Mouse (Mus musculus) liver, embryonic 12.5 days (tissue): ENCODE measurements around the gene Slc22a13. TPM values are rescaled to one million over a fixed set of nuclear protein-coding genes. Genes with fewer than 3 reads are reported as not detected.
A peak's percentile ranks its signal among the peaks of the same experiment; 100 is the strongest.

Experiments
- ATAC-seq: fragments of 200-750 bp; cut with Nextera tagmentation; 2 replicates; pipeline ENCODE4 v1.8.0; 2017; ENCODE audit warnings: moderate number of reproducible peaks, mild to moderate bottlenecking, moderate library complexity
- H3K27ac ChIP-seq: fragments of 300-500 bp; sonication (generic); 2 replicates; pipeline ENCODE4 v1.5.1; 2016; ENCODE audit warnings: mild to moderate bottlenecking
- H3K27me3 ChIP-seq: fragments of 300-500 bp; sonication (generic); replicated peaks from 2 replicates; pipeline ENCODE4 v1.6.1; 2016; ENCODE audit warnings: mild to moderate bottlenecking, moderate library complexity
- H3K36me3 ChIP-seq: fragments of 300-500 bp; sonication (generic); 2 replicates; pipeline ENCODE4 v1.6.1; 2016; ENCODE audit warnings: mild to moderate bottlenecking, moderate library complexity
- H3K4me1 ChIP-seq: fragments of 300-500 bp; sonication (generic); 2 replicates; pipeline ENCODE4 v1.6.1; 2016
- H3K4me2 ChIP-seq: fragments of 300-500 bp; sonication (generic); 2 replicates; pipeline ENCODE4 v1.6.1; 2016; ENCODE audit warnings: mild to moderate bottlenecking, moderate library complexity
- H3K4me3 ChIP-seq: fragments of 300-500 bp; sonication (generic); 2 replicates; pipeline ENCODE4 v1.5.1; 2016; ENCODE audit warnings: mild to moderate bottlenecking, moderate library complexity
- H3K9ac ChIP-seq: fragments of 300-500 bp; sonication (generic); 2 replicates; pipeline ENCODE4 v1.6.1; 2016; ENCODE audit warnings: mild to moderate bottlenecking, moderate library complexity
- H3K9me3 ChIP-seq: fragments of 300-500 bp; sonication (generic); replicated peaks from 2 replicates; pipeline ENCODE4 v1.6.1; 2016; ENCODE audit warnings: mild to moderate bottlenecking, moderate library complexity
- WGBS: fragments of 180-500 bp; shearing (Covaris S2); methylation state at CpG from one replicate; pipeline ENCODE4 v1.1.7; 2016; ENCODE audit not compliant: insufficient replicate concordance; 5-methylcytosine and 5-hydroxymethylcytosine counted together
- polyA plus RNA-seq: library from polyadenylated mRNA; unstranded; fragments of >200 nt; fragmentation: Nextera tagmentation; extraction: Ambion mirVana; gene quantifications from 2 replicates; pipeline ENCODE4 v1.2.1, GENCODE M21; 2016

Gene Slc22a13
- polyA plus RNA-seq, 1 experiment from 2014 or later = not detected

GRCm38 (mm10) chr9:119199151-119199861 lies 9.6 kb downstream of the Slc22a13 start:
- Histone ChIP-seq H3K4me3 (no peak overlapping the region), H3K4me1 (no peaks in the 10 kb centered on the region), H3K36me3 (no peaks in the 10 kb centered on the region), H3K4me2 (no peak overlapping the region), H3K9me3 (peaks cover under 1% of the 10 kb centered on the region; the same call in 1 of the 2 replicates), H3K27me3 (no peaks in the 10 kb centered on the region), H3K27ac (no peak overlapping the region), H3K9ac (no peak overlapping the region)
- ATAC-seq = no peak
- 65% methylated on average over 10 of the region's 10 CpGs for WGBS

- 37% methylated on average over 11 of the region's 11 CpGs for WGBS
- Histone ChIP-seq H3K4me3 (no peak overlapping the region), H3K4me1 (no peaks in the 10 kb centered on the region), H3K4me2 (no peak overlapping the region), H3K27ac (no peak overlapping the region), H3K9ac (no peak overlapping the region), H3K36me3 (no peaks in the 10 kb centered on the region), H3K27me3 (no peaks in the 10 kb centered on the region), H3K9me3 (no peaks in the 10 kb centered on the region)
- no peak for ATAC-seq
Measured at GRCm38 (mm10) chr9:119192202-119192990, 16.5 kb downstream of the Slc22a13 start.

GRCm38 (mm10) chr9:119181241-119181728 lies 27.6 kb downstream of the Slc22a13 start:
- H3K4me3 ChIP-seq = no peak overlapping the region
- H3K9ac ChIP-seq = no peak overlapping the region
- H3K27ac ChIP-seq = no peak overlapping the region
- H3K9me3 ChIP-seq = no peaks in the 10 kb centered on the region
- H3K27me3 ChIP-seq = no peaks in the 10 kb centered on the region
- H3K36me3 ChIP-seq = no peaks in the 10 kb centered on the region
- no peak for ATAC-seq
- 23% methylated on average over 3 of the region's 3 CpGs for WGBS
- no peaks in the 10 kb centered on the region for H3K4me1 ChIP-seq
- no peak overlapping the region for H3K4me2 ChIP-seq

GRCm38 (mm10) chr9:119179292-119179691 lies 29.6 kb downstream of the Slc22a13 start:
- Histone ChIP-seq H3K4me2 (no peak overlapping the region), H3K27me3 (no peaks in the 10 kb centered on the region), H3K4me1 (no peaks in the 10 kb centered on the region), H3K9me3 (no peaks in the 10 kb centered on the region), H3K4me3 (no peak overlapping the region), H3K36me3 (no peaks in the 10 kb centered on the region), H3K9ac (no peak overlapping the region), H3K27ac (no peak overlapping the region)
- 71% methylated on average over 11 of the region's 11 CpGs for WGBS
- no peak for ATAC-seq

- no peaks in the 10 kb centered on the region for H3K27me3 ChIP-seq
- H3K4me3 ChIP-seq = no peak overlapping the region
- no peak overlapping the region for H3K4me2 ChIP-seq
- H3K36me3 ChIP-seq = no peaks in the 10 kb centered on the region
- H3K27ac ChIP-seq = no peak overlapping the region
- no peaks in the 10 kb centered on the region for H3K9me3 ChIP-seq
- no peak overlapping the region for H3K9ac ChIP-seq
- WGBS = 82% methylated on average over 2 of the region's 2 CpGs
- no peak for ATAC-seq
- H3K4me1 ChIP-seq = no peaks in the 10 kb centered on the region
Measured at GRCm38 (mm10) chr9:119167608-119168007, 41.3 kb downstream of the Slc22a13 start.

- no peak for ATAC-seq
- Histone ChIP-seq H3K36me3 (no peaks in the 10 kb centered on the region), H3K9me3 (no peaks in the 10 kb centered on the region), H3K4me3 (no peak overlapping the region), H3K4me2 (no peak overlapping the region), H3K9ac (no peak overlapping the region), H3K4me1 (no peaks in the 10 kb centered on the region), H3K27me3 (no peaks in the 10 kb centered on the region), H3K27ac (no peak overlapping the region)
- WGBS = 74% methylated on average over 6 of the region's 6 CpGs
Measured at GRCm38 (mm10) chr9:119165548-119165947, 43.4 kb downstream of the Slc22a13 start.

GRCm38 (mm10) chr9:119164743-119165142 lies 44.2 kb downstream of the Slc22a13 start:
- H3K27ac ChIP-seq = no peak overlapping the region
- no peaks in the 10 kb centered on the region for H3K36me3 ChIP-seq
- no peaks in the 10 kb centered on the region for H3K9me3 ChIP-seq
- no peaks in the 10 kb centered on the region for H3K4me1 ChIP-seq
- ATAC-seq = 0 out of 2 replicates have a peak, but pooled peaks have one; percentile 32
- H3K27me3 ChIP-seq = no peaks in the 10 kb centered on the region
- 71% methylated on average over 7 of the region's 7 CpGs for WGBS
- no peak overlapping the region for H3K4me3 ChIP-seq
- no peak overlapping the region for H3K9ac ChIP-seq
- H3K4me2 ChIP-seq = no peak overlapping the region

GRCm38 (mm10) chr9:119160689-119161088 lies 48.2 kb downstream of the Slc22a13 start:
- no peak overlapping the region for H3K4me2 ChIP-seq
- H3K36me3 ChIP-seq = no peaks in the 10 kb centered on the region
- no peak overlapping the region for H3K27ac ChIP-seq
- ATAC-seq = no peak
- no peak overlapping the region for H3K4me3 ChIP-seq
- no peaks in the 10 kb centered on the region for H3K9me3 ChIP-seq
- H3K27me3 ChIP-seq = peaks cover 34% of the 10 kb centered on the region
- 80% methylated on average over 3 of the region's 3 CpGs for WGBS
- H3K9ac ChIP-seq = no peak overlapping the region
- H3K4me1 ChIP-seq = peaks cover 5% of the 10 kb centered on the region; the same call in 1 of the 2 replicates

GRCm38 (mm10) chr9:119158861-119159260 lies 50.0 kb downstream of the Slc22a13 start, which contains the start of gene Gm47289:
TSS of gene Gm47289 (plus strand) at chr9:119159161.
- ATAC-seq = no peak
- Histone ChIP-seq H3K9me3 (no peaks in the 10 kb centered on the region), H3K36me3 (no peaks in the 10 kb centered on the region), H3K4me3 (no peak within 1 kb of the TSS), H3K4me1 (peaks cover 5% of the 10 kb centered on the region; the same call in 1 of the 2 replicates), H3K27ac (no peak within 1 kb of the TSS), H3K27me3 (peaks cover 44% of the 10 kb centered on the region), H3K9ac (no peak within 1 kb of the TSS), H3K4me2 (no peak within 1 kb of the TSS)
- 35% methylated on average over 4 of the region's 4 CpGs for WGBS

GRCm38 (mm10) chr9:119156278-119157201 lies 52.4 kb downstream of the Slc22a13 start, which contains the start of gene Acaa1b:
TSS of gene Acaa1b (minus strand) at chr9:119157093.
- Histone ChIP-seq H3K36me3 (no peaks in the 10 kb centered on the region), H3K4me3 (peak within 1 kb of the TSS; percentile 52), H3K4me2 (peak within 1 kb of the TSS; percentile 68), H3K27me3 (peaks cover 44% of the 10 kb centered on the region), H3K9me3 (no peaks in the 10 kb centered on the region), H3K9ac (no peak within 1 kb of the TSS), H3K27ac (no peak within 1 kb of the TSS), H3K4me1 (peaks cover 5% of the 10 kb centered on the region; the same call in 1 of the 2 replicates)
- peak; percentile 58 for ATAC-seq
- 2% methylated on average over 65 of the region's 65 CpGs for WGBS

GRCm38 (mm10) chr9:119155826-119156225 lies 53.1 kb downstream of the Slc22a13 start:
- H3K4me3 ChIP-seq = no peak overlapping the region
- WGBS = 30% methylated on average over 7 of the region's 7 CpGs
- no peak overlapping the region for H3K9ac ChIP-seq
- ATAC-seq = no peak
- H3K4me1 ChIP-seq = peaks cover 5% of the 10 kb centered on the region; the same call in 1 of the 2 replicates
- no peak overlapping the region for H3K27ac ChIP-seq
- H3K4me2 ChIP-seq = peak overlapping the region; percentile 68; the same call in 1 of the 2 replicates
- H3K36me3 ChIP-seq = no peaks in the 10 kb centered on the region
- H3K27me3 ChIP-seq = peaks cover 44% of the 10 kb centered on the region
- H3K9me3 ChIP-seq = no peaks in the 10 kb centered on the region
